Mouse (Mus musculus): ENCODE data around the gene Tpx2. TPM values are rescaled to one million over a fixed set of nuclear protein-coding genes. Genes with fewer than 3 reads are reported as not detected.

Tpx2 gene
- polyA plus RNA-seq, 1 experiment from 2014 or later = 16.1 TPM

DNA sequence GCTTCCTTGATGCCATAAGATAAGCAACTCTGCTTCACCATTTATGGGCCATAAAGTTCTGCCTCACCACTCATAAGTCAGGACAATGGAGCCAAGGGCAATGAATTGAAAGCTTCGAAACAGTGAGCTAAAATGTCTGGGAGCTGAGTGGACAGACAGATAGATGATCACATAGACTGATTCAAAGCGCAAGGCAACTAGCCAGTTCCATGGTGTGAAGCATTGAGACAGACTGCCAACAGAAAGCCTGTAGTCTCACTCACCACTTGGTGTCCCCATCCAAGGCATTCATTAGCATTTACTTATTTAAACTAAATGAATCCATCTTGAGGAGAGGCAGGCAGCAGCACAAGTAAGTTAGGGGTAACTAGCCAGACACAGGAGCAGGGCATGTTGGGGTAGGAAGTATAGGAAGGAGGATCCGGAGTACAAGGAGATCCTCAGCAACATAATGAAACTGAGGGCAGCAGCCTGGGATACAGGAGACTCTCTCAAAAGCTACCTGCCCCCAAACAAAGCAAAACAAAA is 28.6 kb upstream of the Tpx2 start:
- no peak overlapping the region for H3K4me3 ChIP-seq (ENCODE audit: low read depth, low read length)
- H3K36me3 ChIP-seq (ENCODE audit: control insufficient read depth, insufficient read depth) = peaks cover 12% of the 10 kb centered on the region; the same call in 1 of the 2 replicates
- H3K4me2 ChIP-seq (replicated peaks; ENCODE audit: low read depth) = no peak overlapping the region
- ATAC-seq = no peak
- 0 out of 2 replicates have a peak overlapping the region, but pooled peaks have one; percentile 10 for H3K27ac ChIP-seq (ENCODE audit: low read depth, low read length)
- no peak for TF ChIP-seq CTCF (IDR thresholded peaks at IDR 0.05; ENCODE audit: low read depth)
- no peaks in the 10 kb centered on the region for H3K9me3 ChIP-seq (ENCODE audit: control insufficient read depth)
- 91% methylated on average over 3 of the region's 3 CpGs for WGBS
- H3K27me3 ChIP-seq (replicated peaks; ENCODE audit: control insufficient read depth, insufficient read depth, low read length) = no peaks in the 10 kb centered on the region
- H3K4me1 ChIP-seq (replicated peaks; ENCODE audit: control insufficient read depth, insufficient read depth, low read length) = peaks cover 21% of the 10 kb centered on the region
- no peak overlapping the region for H3K9ac ChIP-seq (ENCODE audit: low read depth, low read length)

DNA sequence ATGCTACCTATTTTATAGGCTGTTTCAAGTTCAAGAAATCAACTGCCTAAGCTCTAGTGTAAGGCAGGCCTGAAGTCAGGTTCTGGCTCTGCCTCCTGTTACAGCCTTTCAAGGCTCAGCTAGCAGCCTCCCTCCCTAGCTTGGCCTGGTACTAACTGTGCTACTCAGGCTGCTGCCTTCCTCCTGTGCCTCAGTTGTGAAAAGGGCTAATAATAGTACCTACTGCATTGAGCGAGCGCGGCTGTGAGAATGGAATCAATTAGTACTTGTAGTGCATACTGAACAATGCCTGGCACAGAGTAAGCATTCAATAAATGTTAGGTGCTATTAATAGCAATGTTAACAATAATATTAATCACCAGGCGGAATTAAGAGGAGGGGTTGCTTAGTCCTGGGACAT is 27.8 kb upstream of the Tpx2 start:
- Histone ChIP-seq H3K4me3 (ENCODE audit: low read depth, low read length) (no peak overlapping the region), H3K36me3 (ENCODE audit: control insufficient read depth, insufficient read depth) (peaks cover 12% of the 10 kb centered on the region; the same call in 1 of the 2 replicates), H3K9ac (ENCODE audit: low read depth, low read length) (no peak overlapping the region), H3K27ac (ENCODE audit: low read depth, low read length) (peak overlapping the region; percentile 10), H3K4me2 (replicated peaks; ENCODE audit: low read depth) (no peak overlapping the region), H3K27me3 (replicated peaks; ENCODE audit: control insufficient read depth, insufficient read depth, low read length) (no peaks in the 10 kb centered on the region), H3K9me3 (ENCODE audit: control insufficient read depth) (no peaks in the 10 kb centered on the region), H3K4me1 (replicated peaks; ENCODE audit: control insufficient read depth, insufficient read depth, low read length) (peaks cover 17% of the 10 kb centered on the region; the same call in 1 of the 2 replicates)
- no peak for TF ChIP-seq CTCF (IDR thresholded peaks at IDR 0.05; ENCODE audit: low read depth)
- no peak for ATAC-seq
- WGBS = 80% methylated on average over 4 of the region's 4 CpGs

DNA sequence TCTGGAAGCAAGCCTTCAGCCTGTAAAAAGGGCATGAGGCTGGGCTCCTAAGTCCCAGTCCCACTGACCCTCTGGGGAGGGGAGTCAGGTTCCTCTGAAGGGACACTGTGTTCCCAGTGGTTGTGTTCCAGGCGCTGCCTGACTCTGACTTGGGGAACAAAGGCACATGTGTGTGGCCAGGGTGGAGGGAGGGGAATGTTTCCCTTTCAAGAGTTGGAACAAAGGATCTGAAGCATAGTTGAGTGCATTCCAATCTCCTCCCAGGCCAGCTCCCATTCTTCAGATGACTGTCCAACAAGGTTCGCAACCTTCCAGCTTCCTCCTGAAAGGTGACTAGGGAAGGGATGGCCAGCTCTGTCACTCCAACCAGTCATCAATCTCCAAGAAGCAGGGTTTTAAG is 27.4 kb upstream of the Tpx2 start:
- no peak overlapping the region for H3K9ac ChIP-seq (ENCODE audit: low read depth, low read length)
- peaks cover 12% of the 10 kb centered on the region; the same call in 1 of the 2 replicates for H3K36me3 ChIP-seq (ENCODE audit: control insufficient read depth, insufficient read depth)
- H3K4me1 ChIP-seq (replicated peaks; ENCODE audit: control insufficient read depth, insufficient read depth, low read length) = peaks cover 16% of the 10 kb centered on the region; the same call in 1 of the 2 replicates
- H3K27ac ChIP-seq (ENCODE audit: low read depth, low read length) = peak overlapping the region; percentile 54
- no peaks in the 10 kb centered on the region for H3K9me3 ChIP-seq (ENCODE audit: control insufficient read depth)
- no peak for TF ChIP-seq CTCF (IDR thresholded peaks at IDR 0.05; ENCODE audit: low read depth)
- ATAC-seq = 0 out of 2 replicates have a peak, but pooled peaks have one; percentile 16
- H3K4me2 ChIP-seq (replicated peaks; ENCODE audit: low read depth) = no peak overlapping the region
- H3K4me3 ChIP-seq (ENCODE audit: low read depth, low read length) = no peak overlapping the region
- WGBS = 61% methylated on average over 2 of the region's 2 CpGs
- H3K27me3 ChIP-seq (replicated peaks; ENCODE audit: control insufficient read depth, insufficient read depth, low read length) = no peaks in the 10 kb centered on the region

DNA sequence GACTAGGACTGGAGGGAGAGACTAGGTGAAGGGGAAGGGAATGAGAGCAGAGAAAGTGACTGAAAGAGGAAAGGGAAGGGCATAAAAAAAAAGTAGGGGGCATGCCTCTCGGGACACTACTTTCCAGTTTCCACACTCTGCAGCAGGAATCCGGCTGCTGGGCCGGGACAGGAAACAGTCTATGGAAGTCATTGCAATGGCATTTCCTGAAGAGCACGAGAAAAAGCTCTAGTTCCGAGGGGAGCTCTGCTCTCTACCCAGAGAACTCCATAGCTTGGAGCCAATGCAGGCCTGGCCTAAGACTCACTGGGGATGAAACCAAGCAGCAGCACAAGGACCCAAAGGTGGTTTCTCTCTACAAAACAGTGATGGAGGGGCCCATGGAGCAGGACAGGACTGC is 26.7 kb upstream of the Tpx2 start:
- H3K4me3 ChIP-seq (ENCODE audit: low read depth, low read length) = no peak overlapping the region
- WGBS = 46% methylated on average over 5 of the region's 5 CpGs
- ATAC-seq = no peak
- TF ChIP-seq CTCF (IDR thresholded peaks at IDR 0.05; ENCODE audit: low read depth) = no peak
- H3K27ac ChIP-seq (ENCODE audit: low read depth, low read length) = peak overlapping the region; percentile 60; the same call in 1 of the 2 replicates
- H3K27me3 ChIP-seq (replicated peaks; ENCODE audit: control insufficient read depth, insufficient read depth, low read length) = no peaks in the 10 kb centered on the region
- no peaks in the 10 kb centered on the region for H3K9me3 ChIP-seq (ENCODE audit: control insufficient read depth)
- H3K9ac ChIP-seq (ENCODE audit: low read depth, low read length) = no peak overlapping the region
- no peak overlapping the region for H3K4me2 ChIP-seq (replicated peaks; ENCODE audit: low read depth)
- H3K4me1 ChIP-seq (replicated peaks; ENCODE audit: control insufficient read depth, insufficient read depth, low read length) = peaks cover 11% of the 10 kb centered on the region; the same call in 1 of the 2 replicates
- peaks cover 7% of the 10 kb centered on the region; the same call in 1 of the 2 replicates for H3K36me3 ChIP-seq (ENCODE audit: control insufficient read depth, insufficient read depth)

DNA sequence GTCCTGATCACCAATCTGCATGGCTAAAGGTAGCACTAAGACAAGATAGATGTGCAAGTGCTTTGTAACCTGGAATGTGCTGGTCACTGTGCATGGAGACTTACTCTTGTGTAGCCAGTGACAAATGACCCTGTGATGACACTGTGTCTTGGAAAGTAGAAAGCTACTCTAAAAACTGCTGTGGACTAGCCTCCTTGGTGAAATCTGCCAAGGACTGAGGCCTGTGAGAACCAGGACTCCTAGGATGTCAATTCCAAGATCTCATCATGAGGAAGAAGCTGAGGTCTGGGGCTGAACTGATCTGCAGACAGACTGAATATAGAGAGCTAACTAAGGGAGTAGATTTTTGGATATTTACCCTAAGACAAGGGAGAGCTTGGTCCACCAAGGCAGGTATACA is 26.2 kb upstream of the Tpx2 start:
- Histone ChIP-seq H3K4me2 (replicated peaks; ENCODE audit: low read depth) (no peak overlapping the region), H3K9me3 (ENCODE audit: control insufficient read depth) (no peaks in the 10 kb centered on the region), H3K27ac (ENCODE audit: low read depth, low read length) (peak overlapping the region; percentile 60), H3K9ac (ENCODE audit: low read depth, low read length) (no peak overlapping the region), H3K4me3 (ENCODE audit: low read depth, low read length) (no peak overlapping the region), H3K4me1 (replicated peaks; ENCODE audit: control insufficient read depth, insufficient read depth, low read length) (peaks cover 5% of the 10 kb centered on the region; the same call in 1 of the 2 replicates), H3K27me3 (replicated peaks; ENCODE audit: control insufficient read depth, insufficient read depth, low read length) (no peaks in the 10 kb centered on the region), H3K36me3 (ENCODE audit: control insufficient read depth, insufficient read depth) (peaks cover 6% of the 10 kb centered on the region; the same call in 1 of the 2 replicates)
- no peak for ATAC-seq
- TF ChIP-seq CTCF (IDR thresholded peaks at IDR 0.05; ENCODE audit: low read depth) = no peak

DNA sequence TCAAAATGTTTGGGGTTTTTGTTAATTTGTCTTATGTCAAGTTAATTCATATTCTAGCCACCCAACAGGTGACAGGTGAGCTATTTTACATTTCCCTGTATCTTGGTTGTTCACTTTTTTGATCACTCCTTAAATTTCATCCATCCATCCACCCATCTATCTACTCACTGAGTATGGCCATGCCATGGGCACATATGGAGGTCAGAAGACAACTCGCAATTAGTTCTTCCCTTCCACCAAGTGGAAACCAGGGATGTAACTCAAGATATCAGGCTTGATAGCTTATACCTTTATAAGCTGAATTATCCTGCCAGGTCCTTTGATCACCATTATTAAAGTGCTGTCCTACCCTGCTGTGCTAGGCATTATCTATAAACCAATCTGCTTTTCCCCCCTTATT is 24.0 kb upstream of the Tpx2 start:
- Histone ChIP-seq H3K4me3 (ENCODE audit: low read depth, low read length) (no peak overlapping the region), H3K27ac (ENCODE audit: low read depth, low read length) (no peak overlapping the region)
- WGBS = 87% methylated on average over 1 of the region's 1 CpGs

More for the DNA sequence above, 24.0 kb upstream of the Tpx2 start:
- no peak overlapping the region for H3K4me2 ChIP-seq (replicated peaks; ENCODE audit: low read depth)
- H3K36me3 ChIP-seq (ENCODE audit: control insufficient read depth, insufficient read depth) = peaks cover 9% of the 10 kb centered on the region; the same call in 1 of the 2 replicates
- H3K9me3 ChIP-seq (ENCODE audit: control insufficient read depth) = no peaks in the 10 kb centered on the region
- ATAC-seq = no peak
- no peak overlapping the region for H3K9ac ChIP-seq (ENCODE audit: low read depth, low read length)
- no peak for TF ChIP-seq CTCF (IDR thresholded peaks at IDR 0.05; ENCODE audit: low read depth)
- no peaks in the 10 kb centered on the region for H3K27me3 ChIP-seq (replicated peaks; ENCODE audit: control insufficient read depth, insufficient read depth, low read length)
- peaks cover 12% of the 10 kb centered on the region for H3K4me1 ChIP-seq (replicated peaks; ENCODE audit: control insufficient read depth, insufficient read depth, low read length)

All from intestine, postnatal 0 days (tissue).